Mouse (Mus musculus): ENCODE data around the gene Gm20422. TPM values are rescaled to one million over a fixed set of nuclear protein-coding genes. Genes with fewer than 3 reads are reported as not detected.

Gene Gm20422
- polyA plus RNA-seq, 1 experiment from 2014 or later, result 0.66 TPM

DNA sequence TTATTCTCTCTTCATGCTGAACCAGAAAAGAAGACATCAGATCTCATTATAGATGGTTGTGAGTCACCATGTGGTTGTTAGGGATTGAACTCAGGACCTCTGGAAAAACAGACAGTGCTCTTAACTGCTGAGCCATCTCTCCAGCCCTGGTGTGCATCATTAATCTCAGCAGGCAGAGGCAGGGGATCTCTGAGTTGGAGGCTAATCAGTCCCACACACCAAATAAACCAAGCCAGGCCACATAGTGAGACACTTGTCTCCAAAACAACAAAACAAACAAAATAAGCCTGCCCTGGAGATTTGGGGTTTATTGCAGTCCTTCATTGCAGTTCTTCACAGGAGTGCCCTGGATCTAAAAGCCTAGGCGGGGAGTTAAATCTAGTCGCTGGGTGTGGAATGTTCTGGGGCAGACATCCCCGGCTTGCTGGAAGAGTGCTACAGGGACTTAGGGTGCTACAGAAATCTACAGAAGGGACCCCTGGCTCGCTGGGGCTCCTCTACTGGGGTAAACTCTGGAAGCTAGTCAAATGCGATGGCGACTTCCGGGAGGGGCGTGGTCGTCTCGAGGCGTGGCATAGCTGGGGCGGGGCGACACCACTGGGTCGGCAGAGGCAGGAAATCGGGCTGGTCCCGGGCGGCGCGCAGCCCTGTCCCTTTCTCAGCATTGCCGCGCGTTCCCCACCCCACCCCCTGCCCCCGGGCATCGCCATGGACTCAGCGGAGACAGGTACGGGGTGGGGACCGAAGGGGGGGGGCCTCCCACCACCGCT lies 33.6 kb upstream of the Gm20422 start, which contains the start of gene Gmip:
Gene Gmip, plus strand, starts transcription at position 586 of the 770 bp plus-strand sequence.
- H3K27ac ChIP-seq (ENCODE audit: low read depth, low read length), result peak within 1 kb of the TSS; percentile 47
- peak within 1 kb of the TSS; percentile 57 for H3K9ac ChIP-seq (ENCODE audit: low read depth, low read length)
- peak within 1 kb of the TSS; percentile 72 for H3K4me2 ChIP-seq (replicated peaks; ENCODE audit: low read depth, low read length)
- no peaks in the 10 kb centered on the region for H3K4me1 ChIP-seq (replicated peaks; ENCODE audit: control insufficient read depth, insufficient read depth, low read length)
- H3K27me3 ChIP-seq (ENCODE audit: control insufficient read depth, insufficient read depth, low read length), result no peaks in the 10 kb centered on the region
- H3K36me3 ChIP-seq (ENCODE audit: control insufficient read depth, insufficient read depth, low read length), result peaks cover 23% of the 10 kb centered on the region
- no peaks in the 10 kb centered on the region for H3K9me3 ChIP-seq (ENCODE audit: control insufficient read depth, low read length)
- ATAC-seq (ENCODE audit: low FRiP score) (peak; percentile 83), DNase-seq (ENCODE audit: low spot score) (peak; percentile 84)
- H3K4me3 ChIP-seq (ENCODE audit: low read depth, low read length), result peak within 1 kb of the TSS; percentile 55
- WGBS, result 8% methylated on average over 25 of the region's 28 CpGs

DNA sequence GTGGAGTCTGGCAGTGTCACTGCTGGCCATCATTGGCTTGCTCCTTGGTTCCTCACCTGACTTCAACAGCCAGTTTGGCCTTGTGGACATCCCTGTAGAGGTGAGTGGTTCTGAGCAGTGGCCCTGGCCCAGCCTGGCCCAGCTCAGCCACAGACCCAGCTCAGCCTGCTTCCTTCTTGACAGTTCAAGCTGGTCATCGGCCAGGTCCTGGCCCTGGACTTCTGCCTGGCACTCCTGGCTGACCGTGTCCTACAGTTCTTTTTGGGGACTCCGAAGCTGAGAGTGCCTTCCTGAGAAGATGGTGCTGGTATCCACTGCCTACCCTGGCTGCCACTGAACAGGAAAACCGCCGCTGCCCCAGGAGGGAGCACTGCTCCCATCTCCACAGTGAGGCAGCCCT lies 32.5 kb upstream of the Gm20422 start:
- H3K27ac ChIP-seq (ENCODE audit: low read depth, low read length), result no peak overlapping the region
- H3K9me3 ChIP-seq (ENCODE audit: control insufficient read depth, low read length), result no peaks in the 10 kb centered on the region
- DNase-seq (ENCODE audit: low spot score) (no peak), ATAC-seq (ENCODE audit: low FRiP score) (no peak)
- H3K4me1 ChIP-seq (replicated peaks; ENCODE audit: control insufficient read depth, insufficient read depth, low read length), result no peaks in the 10 kb centered on the region
- peaks cover 23% of the 10 kb centered on the region for H3K36me3 ChIP-seq (ENCODE audit: control insufficient read depth, insufficient read depth, low read length)
- H3K4me3 ChIP-seq (ENCODE audit: low read depth, low read length), result no peak overlapping the region
- H3K9ac ChIP-seq (ENCODE audit: low read depth, low read length), result no peak overlapping the region
- H3K27me3 ChIP-seq (ENCODE audit: control insufficient read depth, insufficient read depth, low read length), result no peaks in the 10 kb centered on the region
- WGBS, result 91% methylated on average over 5 of the region's 5 CpGs
- no peak overlapping the region for H3K4me2 ChIP-seq (replicated peaks; ENCODE audit: low read depth, low read length)

DNA sequence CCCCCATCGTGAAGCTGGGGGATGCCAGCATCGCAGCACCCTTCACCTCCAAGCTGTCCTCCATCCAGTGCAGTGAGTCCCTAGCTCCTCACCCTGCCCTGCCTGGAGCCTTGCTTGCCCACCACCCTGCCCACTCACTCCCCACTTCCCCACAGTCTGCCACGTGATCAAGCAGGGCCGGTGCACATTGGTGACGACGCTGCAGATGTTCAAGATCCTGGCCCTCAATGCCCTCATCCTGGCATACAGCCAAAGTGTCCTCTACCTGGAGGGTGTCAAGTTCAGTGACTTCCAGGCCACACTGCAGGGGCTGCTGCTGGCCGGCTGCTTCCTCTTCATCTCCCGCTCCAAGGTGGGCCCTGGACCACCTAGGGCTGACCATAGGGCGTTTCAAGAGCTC lies 30.8 kb upstream of the Gm20422 start:
- no peak overlapping the region for H3K4me3 ChIP-seq (ENCODE audit: low read depth, low read length)
- no peaks in the 10 kb centered on the region for H3K4me1 ChIP-seq (replicated peaks; ENCODE audit: control insufficient read depth, insufficient read depth, low read length)
- no peak overlapping the region for H3K27ac ChIP-seq (ENCODE audit: low read depth, low read length)
- WGBS, result 98% methylated on average over 9 of the region's 9 CpGs
- no peak overlapping the region for H3K9ac ChIP-seq (ENCODE audit: low read depth, low read length)
- no peaks in the 10 kb centered on the region for H3K27me3 ChIP-seq (ENCODE audit: control insufficient read depth, insufficient read depth, low read length)
- DNase-seq (ENCODE audit: low spot score), result no peak
- H3K36me3 ChIP-seq (ENCODE audit: control insufficient read depth, insufficient read depth, low read length), result peaks cover 28% of the 10 kb centered on the region
- H3K9me3 ChIP-seq (ENCODE audit: control insufficient read depth, low read length), result no peaks in the 10 kb centered on the region
- ATAC-seq (ENCODE audit: low FRiP score), result no peak
- H3K4me2 ChIP-seq (replicated peaks; ENCODE audit: low read depth, low read length), result no peak overlapping the region

DNA sequence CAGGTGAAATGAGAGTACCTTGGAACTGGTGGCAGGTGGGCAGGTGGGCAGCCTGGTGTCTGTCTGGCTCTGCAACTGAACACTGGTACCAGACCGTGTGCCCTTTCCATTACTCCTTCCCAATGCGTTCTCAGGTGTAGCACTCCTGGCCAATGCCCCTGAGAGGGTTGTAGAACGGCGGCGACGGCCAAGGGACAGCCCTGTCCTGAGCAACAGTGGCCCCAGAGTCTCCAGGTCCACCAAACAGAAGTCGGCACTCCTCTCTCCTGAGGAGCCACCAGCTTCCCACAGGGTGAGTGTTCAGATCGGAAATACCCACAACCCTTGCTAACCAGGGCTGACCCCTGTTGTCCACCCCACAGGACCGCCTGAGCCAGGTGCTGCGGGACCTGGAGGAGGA lies 30.4 kb upstream of the Gm20422 start:
- Histone ChIP-seq H3K4me1 (replicated peaks; ENCODE audit: control insufficient read depth, insufficient read depth, low read length) (no peaks in the 10 kb centered on the region), H3K9me3 (ENCODE audit: control insufficient read depth, low read length) (no peaks in the 10 kb centered on the region), H3K27ac (ENCODE audit: low read depth, low read length) (no peak overlapping the region), H3K4me3 (ENCODE audit: low read depth, low read length) (no peak overlapping the region), H3K4me2 (replicated peaks; ENCODE audit: low read depth, low read length) (no peak overlapping the region), H3K9ac (ENCODE audit: low read depth, low read length) (no peak overlapping the region), H3K36me3 (ENCODE audit: control insufficient read depth, insufficient read depth, low read length) (peaks cover 28% of the 10 kb centered on the region), H3K27me3 (ENCODE audit: control insufficient read depth, insufficient read depth, low read length) (no peaks in the 10 kb centered on the region)
- DNase-seq (ENCODE audit: low spot score) (no peak), ATAC-seq (ENCODE audit: low FRiP score) (no peak)
- WGBS, result 97% methylated on average over 10 of the region's 10 CpGs

DNA sequence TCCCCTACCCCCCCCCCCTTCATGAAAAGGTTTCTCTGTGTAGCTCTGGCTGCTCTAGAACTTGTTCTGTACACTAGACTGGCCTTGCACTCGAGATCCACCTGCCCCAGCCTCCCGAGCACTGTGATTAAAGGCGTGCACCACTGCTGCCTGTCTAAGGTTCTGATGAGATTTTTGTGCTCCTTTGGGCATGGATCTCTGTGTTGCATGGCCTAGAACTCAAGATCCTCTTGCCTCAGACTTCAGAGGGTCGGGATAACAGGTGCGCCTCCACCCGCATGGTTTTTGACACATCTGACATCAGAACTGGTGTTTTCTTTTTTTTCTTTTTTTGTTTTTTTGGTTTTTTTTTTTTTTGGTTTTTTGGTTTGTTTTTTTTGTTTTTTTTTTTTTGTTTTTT lies 29.9 kb upstream of the Gm20422 start:
- no peaks in the 10 kb centered on the region for H3K4me1 ChIP-seq (replicated peaks; ENCODE audit: control insufficient read depth, insufficient read depth, low read length)
- no peaks in the 10 kb centered on the region for H3K27me3 ChIP-seq (ENCODE audit: control insufficient read depth, insufficient read depth, low read length)
- 95% methylated on average over 6 of the region's 6 CpGs for WGBS
- no peak for ATAC-seq (ENCODE audit: low FRiP score)
- H3K4me2 ChIP-seq (replicated peaks; ENCODE audit: low read depth, low read length), result no peak overlapping the region
- H3K36me3 ChIP-seq (ENCODE audit: control insufficient read depth, insufficient read depth, low read length), result peaks cover 34% of the 10 kb centered on the region
- no peak overlapping the region for H3K9ac ChIP-seq (ENCODE audit: low read depth, low read length)
- no peak for DNase-seq (ENCODE audit: low spot score)
- no peak overlapping the region for H3K27ac ChIP-seq (ENCODE audit: low read depth, low read length)
- no peak overlapping the region for H3K4me3 ChIP-seq (ENCODE audit: low read depth, low read length)
- H3K9me3 ChIP-seq (ENCODE audit: control insufficient read depth, low read length), result no peaks in the 10 kb centered on the region

DNA sequence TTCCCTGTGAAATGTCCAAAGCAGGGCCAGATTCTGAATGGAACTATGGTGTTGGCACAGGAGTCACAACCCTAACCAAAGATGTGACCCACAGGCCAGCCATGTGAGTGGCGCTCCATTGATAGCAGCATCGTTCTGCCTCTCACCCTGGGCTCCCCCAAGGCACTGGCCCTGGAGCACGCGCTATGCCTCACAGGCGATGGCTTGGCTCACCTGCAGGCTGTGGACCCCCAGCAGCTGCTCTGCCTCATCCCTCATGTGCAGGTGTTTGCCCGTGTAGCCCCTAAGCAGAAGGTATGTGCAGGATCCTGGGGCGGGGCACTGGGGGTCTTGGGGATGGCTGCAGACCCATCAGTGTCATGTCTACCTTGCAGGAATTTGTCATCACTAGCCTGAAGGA lies 28.7 kb upstream of the Gm20422 start:
- no peak for DNase-seq (ENCODE audit: low spot score)
- Histone ChIP-seq H3K27me3 (ENCODE audit: control insufficient read depth, insufficient read depth, low read length) (no peaks in the 10 kb centered on the region), H3K9me3 (ENCODE audit: control insufficient read depth, low read length) (no peaks in the 10 kb centered on the region), H3K4me1 (replicated peaks; ENCODE audit: control insufficient read depth, insufficient read depth, low read length) (no peaks in the 10 kb centered on the region), H3K4me2 (replicated peaks; ENCODE audit: low read depth, low read length) (no peak overlapping the region), H3K36me3 (ENCODE audit: control insufficient read depth, insufficient read depth, low read length) (peaks cover 41% of the 10 kb centered on the region), H3K27ac (ENCODE audit: low read depth, low read length) (no peak overlapping the region), H3K9ac (ENCODE audit: low read depth, low read length) (no peak overlapping the region), H3K4me3 (ENCODE audit: low read depth, low read length) (no peak overlapping the region)
- no peak for ATAC-seq (ENCODE audit: low FRiP score)
- 93% methylated on average over 7 of the region's 7 CpGs for WGBS

DNA sequence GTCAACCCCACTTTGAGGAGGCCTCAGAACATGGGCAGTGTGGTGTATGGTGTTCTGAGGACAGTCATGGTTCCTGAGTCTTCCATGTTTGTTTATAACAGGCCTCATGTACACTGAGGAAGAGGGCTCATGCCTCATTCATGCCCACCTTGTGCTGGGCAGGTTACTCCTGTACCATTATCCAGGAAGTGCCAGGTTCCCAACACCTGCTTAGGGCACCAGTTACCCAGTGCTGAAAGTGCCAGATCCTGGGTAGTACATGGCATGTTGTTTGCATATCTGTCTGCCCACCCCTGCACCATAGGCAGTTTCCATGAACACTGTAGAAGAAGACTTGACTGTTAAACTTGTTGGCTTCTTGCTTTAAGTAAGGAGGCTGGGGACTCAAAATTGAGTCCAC lies 27.5 kb upstream of the Gm20422 start:
- Histone ChIP-seq H3K4me1 (replicated peaks; ENCODE audit: control insufficient read depth, insufficient read depth, low read length) (no peaks in the 10 kb centered on the region), H3K9me3 (ENCODE audit: control insufficient read depth, low read length) (no peaks in the 10 kb centered on the region), H3K36me3 (ENCODE audit: control insufficient read depth, insufficient read depth, low read length) (peaks cover 39% of the 10 kb centered on the region), H3K27ac (ENCODE audit: low read depth, low read length) (no peak overlapping the region), H3K27me3 (ENCODE audit: control insufficient read depth, insufficient read depth, low read length) (no peaks in the 10 kb centered on the region), H3K4me2 (replicated peaks; ENCODE audit: low read depth, low read length) (no peak overlapping the region), H3K9ac (ENCODE audit: low read depth, low read length) (no peak overlapping the region), H3K4me3 (ENCODE audit: low read depth, low read length) (no peak overlapping the region)
- no peak for DNase-seq (ENCODE audit: low spot score)
- no peak for ATAC-seq (ENCODE audit: low FRiP score)

DNA sequence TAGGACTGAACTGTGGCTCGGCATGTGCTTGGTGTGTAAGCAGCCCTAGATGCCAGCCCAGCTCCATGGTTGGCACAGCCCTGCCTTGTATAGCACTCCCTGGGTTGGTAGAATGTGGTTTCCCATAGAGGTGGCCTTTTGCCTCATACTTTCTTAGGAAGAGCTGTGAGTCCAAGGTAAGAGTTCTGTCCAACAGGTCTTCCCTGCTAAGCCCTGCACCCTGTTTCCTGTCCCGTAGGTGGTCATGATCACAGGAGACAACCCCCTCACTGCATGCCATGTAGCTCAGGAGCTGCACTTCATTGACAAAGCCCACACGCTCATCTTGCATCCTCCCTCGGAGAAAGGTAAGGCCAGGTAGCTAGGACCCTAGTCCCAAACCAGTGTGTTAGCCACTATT lies 27.1 kb upstream of the Gm20422 start:
- H3K4me2 ChIP-seq (replicated peaks; ENCODE audit: low read depth, low read length), result no peak overlapping the region
- H3K27ac ChIP-seq (ENCODE audit: low read depth, low read length), result no peak overlapping the region
- no peak for DNase-seq (ENCODE audit: low spot score)
- no peaks in the 10 kb centered on the region for H3K27me3 ChIP-seq (ENCODE audit: control insufficient read depth, insufficient read depth, low read length)
- peaks cover 39% of the 10 kb centered on the region for H3K36me3 ChIP-seq (ENCODE audit: control insufficient read depth, insufficient read depth, low read length)
- ATAC-seq (ENCODE audit: low FRiP score), result no peak
- WGBS, result over 99% methylated on average over 4 of the region's 4 CpGs
- H3K4me1 ChIP-seq (replicated peaks; ENCODE audit: control insufficient read depth, insufficient read depth, low read length), result no peaks in the 10 kb centered on the region
- H3K9me3 ChIP-seq (ENCODE audit: control insufficient read depth, low read length), result no peaks in the 10 kb centered on the region
- H3K4me3 ChIP-seq (ENCODE audit: low read depth, low read length), result no peak overlapping the region
- H3K9ac ChIP-seq (ENCODE audit: low read depth, low read length), result no peak overlapping the region

DNA sequence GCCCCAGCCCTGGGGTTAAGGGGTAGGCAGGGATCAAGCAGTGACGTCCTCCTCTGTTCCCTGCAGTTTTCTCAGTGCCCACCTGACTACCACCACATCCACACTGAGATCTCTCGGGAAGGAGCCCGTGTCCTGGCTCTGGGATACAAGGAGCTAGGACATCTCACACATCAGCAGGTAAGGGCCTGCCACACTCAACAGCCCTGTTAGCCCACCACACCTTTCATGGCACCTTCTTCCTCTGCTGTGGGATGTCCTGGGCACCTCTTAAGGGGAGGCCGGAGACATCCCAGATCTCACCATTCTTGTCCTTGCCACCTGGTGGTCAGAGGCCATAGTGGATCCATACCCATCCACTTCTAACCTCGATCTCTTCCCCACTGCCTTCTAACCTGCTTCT lies 25.3 kb upstream of the Gm20422 start:
- H3K9me3 ChIP-seq (ENCODE audit: control insufficient read depth, low read length), result no peaks in the 10 kb centered on the region
- H3K27me3 ChIP-seq (ENCODE audit: control insufficient read depth, insufficient read depth, low read length), result no peaks in the 10 kb centered on the region
- H3K36me3 ChIP-seq (ENCODE audit: control insufficient read depth, insufficient read depth, low read length), result peaks cover 35% of the 10 kb centered on the region
- no peaks in the 10 kb centered on the region for H3K4me1 ChIP-seq (replicated peaks; ENCODE audit: control insufficient read depth, insufficient read depth, low read length)
- ATAC-seq (ENCODE audit: low FRiP score) (no peak), DNase-seq (ENCODE audit: low spot score) (no peak)
- WGBS, result 96% methylated on average over 5 of the region's 5 CpGs
- H3K9ac ChIP-seq (ENCODE audit: low read depth, low read length), result no peak overlapping the region
- no peak overlapping the region for H3K4me2 ChIP-seq (replicated peaks; ENCODE audit: low read depth, low read length)
- no peak overlapping the region for H3K4me3 ChIP-seq (ENCODE audit: low read depth, low read length)
- no peak overlapping the region for H3K27ac ChIP-seq (ENCODE audit: low read depth, low read length)
